Mouse (Mus musculus): ENCODE results near the gene Podxl. TPM values are rescaled to one million over a fixed set of nuclear protein-coding genes. Genes with fewer than 3 reads are reported as not detected.

Podxl gene
- polyA plus RNA-seq, 1 experiment = 2.2 TPM

DNA sequence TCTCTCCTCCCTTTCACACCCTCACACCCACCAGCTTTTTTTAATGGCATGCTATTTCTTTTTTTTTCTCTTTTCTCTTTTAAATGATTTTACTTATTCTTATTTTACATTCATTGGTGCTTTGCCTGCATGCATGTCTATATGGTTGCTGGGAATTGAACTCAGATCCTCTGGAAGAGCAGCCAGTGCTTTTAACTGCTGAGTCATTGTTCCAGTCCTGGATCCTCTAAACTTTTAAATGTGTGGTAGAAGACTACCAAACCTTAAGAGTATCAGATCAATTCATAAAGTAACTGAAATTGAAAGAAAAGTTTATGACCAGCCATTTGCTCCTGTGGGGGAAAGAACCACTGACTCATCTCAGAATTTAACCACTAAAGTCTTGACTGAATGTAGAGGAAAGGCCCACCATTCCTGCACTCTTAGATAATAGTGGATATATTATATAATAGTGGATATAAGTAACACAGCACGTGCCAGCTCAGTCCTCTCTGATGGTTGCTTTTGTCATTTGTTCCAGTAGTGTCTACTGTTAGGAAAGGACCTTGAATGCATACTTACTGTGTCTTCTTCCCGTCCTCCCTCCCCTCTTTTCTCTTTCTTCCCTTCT, 68.6 kb downstream of the Podxl start:
- Histone ChIP-seq H3K27ac (ENCODE audit: control insufficient read depth, insufficient read depth, low read depth, low read length) (no peak overlapping the region), H3K4me1 (ENCODE audit: control insufficient read depth, insufficient read depth, low read length) (no peaks in the 10 kb centered on the region), H3K36me3 (ENCODE audit: control insufficient read depth, insufficient read depth, low read length) (peaks cover 2% of the 10 kb centered on the region; the same call in 1 of the 2 replicates), H3K27me3 (ENCODE audit: control insufficient read depth, insufficient read depth, low read length) (no peaks in the 10 kb centered on the region), H3K4me3 (ENCODE audit: control insufficient read depth, low read depth, low read length) (no peak overlapping the region)
- no peak for TF ChIP-seq POLR2A (IDR thresholded peaks at IDR 0.05; ENCODE audit: control insufficient read depth, low read depth, low read length)
- no peak for TF ChIP-seq CTCF (IDR thresholded peaks at IDR 0.05; ENCODE audit: control insufficient read depth, insufficient read depth, insufficient replicate concordance, low read depth, low read length)

GRCm38 (mm10) chr6:31489950-31490349, 73.8 kb downstream of the Podxl start:
- Histone ChIP-seq H3K36me3 (ENCODE audit: control insufficient read depth, insufficient read depth, low read length) (no peaks in the 10 kb centered on the region), H3K27ac (ENCODE audit: control insufficient read depth, insufficient read depth, low read depth, low read length) (no peak overlapping the region), H3K4me1 (ENCODE audit: control insufficient read depth, insufficient read depth, low read length) (no peaks in the 10 kb centered on the region), H3K27me3 (ENCODE audit: control insufficient read depth, insufficient read depth, low read length) (no peaks in the 10 kb centered on the region), H3K4me3 (ENCODE audit: control insufficient read depth, low read depth, low read length) (no peak overlapping the region)
- TF ChIP-seq CTCF (IDR thresholded peaks at IDR 0.05; ENCODE audit: control insufficient read depth, insufficient read depth, insufficient replicate concordance, low read depth, low read length) = no peak
- TF ChIP-seq POLR2A (IDR thresholded peaks at IDR 0.05; ENCODE audit: control insufficient read depth, low read depth, low read length) = no peak

DNA sequence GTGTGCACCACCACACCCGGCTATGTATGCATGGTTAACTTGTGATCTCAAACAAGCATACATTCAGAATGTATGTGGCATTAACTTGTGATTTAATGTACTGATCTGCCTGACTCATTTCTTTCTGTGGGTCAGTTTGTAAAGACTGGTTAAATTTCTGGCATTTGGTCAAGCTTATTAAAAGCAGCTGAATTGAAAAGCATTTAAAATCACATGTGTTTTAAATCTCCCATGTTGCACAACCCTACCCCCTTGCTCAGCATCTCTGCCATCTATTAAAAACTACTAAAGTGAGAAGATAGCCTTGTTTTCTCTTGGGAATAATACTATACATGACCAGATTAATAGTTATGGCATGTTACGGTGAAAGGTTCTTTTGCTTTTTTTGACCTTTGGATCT, 77.2 kb downstream of the Podxl start:
- Histone ChIP-seq H3K4me3 (ENCODE audit: control insufficient read depth, low read depth, low read length) (no peak overlapping the region), H3K27ac (ENCODE audit: control insufficient read depth, insufficient read depth, low read depth, low read length) (no peak overlapping the region), H3K36me3 (ENCODE audit: control insufficient read depth, insufficient read depth, low read length) (no peaks in the 10 kb centered on the region), H3K27me3 (ENCODE audit: control insufficient read depth, insufficient read depth, low read length) (no peaks in the 10 kb centered on the region), H3K4me1 (ENCODE audit: control insufficient read depth, insufficient read depth, low read length) (no peaks in the 10 kb centered on the region)
- no peak for TF ChIP-seq CTCF (IDR thresholded peaks at IDR 0.05; ENCODE audit: control insufficient read depth, insufficient read depth, insufficient replicate concordance, low read depth, low read length)
- no peak for TF ChIP-seq POLR2A (IDR thresholded peaks at IDR 0.05; ENCODE audit: control insufficient read depth, low read depth, low read length)

DNA sequence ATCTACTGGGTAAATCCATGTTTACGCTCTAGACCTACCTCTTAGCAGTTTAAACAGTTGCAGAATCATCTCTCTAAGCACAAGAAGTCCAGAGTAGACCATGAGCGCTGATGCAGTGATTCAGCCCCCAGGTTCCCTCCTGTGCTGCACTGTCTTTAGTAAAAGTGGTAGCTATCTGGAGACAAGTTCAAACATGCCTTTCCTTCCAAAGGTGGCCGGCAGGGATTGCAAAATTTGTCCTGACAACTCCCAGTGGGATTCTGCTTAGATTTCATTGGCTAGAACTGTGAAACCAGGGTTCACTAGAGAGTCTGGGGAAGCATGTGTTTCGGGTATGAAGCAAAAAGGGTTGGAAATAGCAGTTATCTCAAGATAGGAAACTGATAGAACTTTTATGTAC, 83.8 kb downstream of the Podxl start:
- Histone ChIP-seq H3K36me3 (ENCODE audit: control insufficient read depth, insufficient read depth, low read length) (no peaks in the 10 kb centered on the region), H3K4me1 (ENCODE audit: control insufficient read depth, insufficient read depth, low read length) (no peaks in the 10 kb centered on the region), H3K27me3 (ENCODE audit: control insufficient read depth, insufficient read depth, low read length) (no peaks in the 10 kb centered on the region), H3K4me3 (ENCODE audit: control insufficient read depth, low read depth, low read length) (no peak overlapping the region), H3K27ac (ENCODE audit: control insufficient read depth, insufficient read depth, low read depth, low read length) (no peak overlapping the region)
- no peak for TF ChIP-seq POLR2A (IDR thresholded peaks at IDR 0.05; ENCODE audit: control insufficient read depth, low read depth, low read length)
- no peak for TF ChIP-seq CTCF (IDR thresholded peaks at IDR 0.05; ENCODE audit: control insufficient read depth, insufficient read depth, insufficient replicate concordance, low read depth, low read length)

DNA sequence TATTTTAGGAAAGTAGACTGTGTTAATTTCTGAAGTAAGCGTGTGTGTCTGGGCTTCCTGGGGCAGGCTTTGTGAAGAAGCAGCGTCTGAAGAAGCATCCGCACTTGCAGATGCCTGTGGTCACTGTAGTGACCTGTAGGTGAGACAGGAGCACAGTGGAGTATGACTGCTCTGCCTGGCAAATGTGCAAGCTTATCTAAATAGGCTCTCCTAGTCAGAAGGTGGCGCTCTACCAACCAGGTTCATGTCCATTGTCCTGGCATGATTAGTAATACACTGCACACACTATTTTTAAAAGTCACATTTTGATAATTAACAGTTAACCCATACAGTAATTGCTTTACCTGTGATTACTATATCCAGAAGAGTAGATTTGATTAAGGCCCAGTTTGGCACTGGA, 85.6 kb downstream of the Podxl start:
- Histone ChIP-seq H3K4me1 (ENCODE audit: control insufficient read depth, insufficient read depth, low read length) (no peaks in the 10 kb centered on the region), H3K4me3 (ENCODE audit: control insufficient read depth, low read depth, low read length) (no peak overlapping the region), H3K36me3 (ENCODE audit: control insufficient read depth, insufficient read depth, low read length) (no peaks in the 10 kb centered on the region), H3K27me3 (ENCODE audit: control insufficient read depth, insufficient read depth, low read length) (no peaks in the 10 kb centered on the region), H3K27ac (ENCODE audit: control insufficient read depth, insufficient read depth, low read depth, low read length) (no peak overlapping the region)
- TF ChIP-seq CTCF (IDR thresholded peaks at IDR 0.05; ENCODE audit: control insufficient read depth, insufficient read depth, insufficient replicate concordance, low read depth, low read length) = no peak
- no peak for TF ChIP-seq POLR2A (IDR thresholded peaks at IDR 0.05; ENCODE audit: control insufficient read depth, low read depth, low read length)

Other genes starting within 250 kb of the Podxl start
- gene Mkln1, start 165.2 kb downstream of the Podxl start, polyA plus RNA-seq (2012; rRNA removed) = 34.2 and 40.7 TPM in 2 replicates